Mouse (Mus musculus) heart, adult 2 months (tissue): Measurements from ENCODE around the gene Apobec1.

Experiments
- CTCF ChIP-seq: fragments of 200-600 bp; IDR thresholded peaks from 2 replicates; pipeline ENCODE4 v1.8.1; 2022; ENCODE audit warnings: antibody characterized with exemption, mild to moderate bottlenecking, moderate library complexity
- EP300 ChIP-seq: fragments of 200-500 bp; IDR thresholded peaks from 2 replicates; pipeline ENCODE4 v1.6.1; 2011; ENCODE audit warnings: low read depth, low read length, control low read depth; ENCODE audit not compliant: insufficient read depth

GRCm38 (mm10) chr6:122531466-122532174 lies 70.6 kb downstream of the Apobec1 start:
- no peak for TF ChIP-seq CTCF
- no peak for TF ChIP-seq EP300
